Mouse (Mus musculus) bone marrow macrophage, adult 2 months (primary cell): ENCODE data around the gene Gm42715.

Experiments used
- CTCF ChIP-seq: IDR thresholded peaks from 2 replicates; pipeline ENCODE4 v1.5.1; 2012; ENCODE audit warnings: low read depth, mild to moderate bottlenecking, low read length, moderate library complexity
- POLR2A ChIP-seq: IDR thresholded peaks from 2 replicates; pipeline ENCODE4 v1.6.1; 2012; ENCODE audit warnings: mild to moderate bottlenecking, low read depth, low read length, borderline replicate concordance

DNA sequence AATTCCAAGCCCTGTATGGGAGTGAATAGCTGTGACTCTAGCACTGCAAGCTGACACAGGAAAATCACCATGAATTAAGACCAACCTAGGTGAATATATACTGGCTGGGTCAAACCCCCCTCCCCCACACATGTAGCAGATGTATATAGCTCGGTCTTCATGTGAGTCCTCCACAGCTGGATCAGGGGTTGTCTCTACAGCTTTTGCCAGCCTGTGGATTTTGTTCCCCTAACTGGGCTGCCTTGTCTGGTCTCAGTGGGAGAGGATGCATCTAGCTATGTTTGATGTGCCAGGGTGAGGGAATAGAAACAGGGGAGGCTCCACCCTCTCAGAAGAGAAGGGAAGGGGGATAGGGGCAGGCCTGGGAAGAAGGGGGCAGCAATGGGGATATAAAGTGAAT is 97.0 kb downstream of the Gm42715 start:
- TF ChIP-seq CTCF (no peak), POLR2A (no peak)
